Mouse (Mus musculus): ENCODE data around the gene Cd160. TPM values are rescaled to one million over a fixed set of nuclear protein-coding genes. Genes with fewer than 3 reads are reported as not detected.

Gene Cd160
- not detected for total RNA-seq (2018; cell fraction: chromatin; rRNA removed)
- not detected for total RNA-seq (2018; cell fraction: cytosol; rRNA removed)
- total RNA-seq (2018; cell fraction: nucleus; rRNA removed) = not detected
- polyA plus RNA-seq (2018) = 0.14 TPM in 1 of 3 replicates, not detected in the others

DNA sequence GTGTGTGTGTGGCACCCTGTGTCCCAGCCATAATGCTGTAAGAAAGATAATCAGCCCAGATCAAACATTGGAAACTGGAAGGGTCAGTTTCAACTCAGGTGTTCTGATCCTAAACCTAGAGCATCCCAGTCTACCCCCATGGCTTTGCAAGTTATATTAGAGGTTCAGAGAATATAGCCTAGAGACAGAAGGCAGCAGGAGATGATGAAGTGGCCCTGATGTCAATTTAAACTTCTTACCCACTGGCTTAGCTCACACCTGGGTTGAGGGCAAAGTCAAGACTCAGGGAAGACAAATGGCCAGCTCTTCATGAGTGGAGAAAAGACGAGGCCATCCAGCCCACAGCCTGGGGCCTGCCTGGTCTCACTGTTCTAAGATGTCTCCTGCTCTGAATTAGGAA, at the start of gene Cd160, which contains the start of gene Pdzk1:
TSS of gene Cd160 (minus strand) at position 368 of the 400 bp plus-strand sequence.
TSS of gene Pdzk1 (plus strand) at position 301 of the 400 bp plus-strand sequence.
- Histone ChIP-seq H3K36me3 (ENCODE audit: inconsistent target) (no peaks in the 10 kb centered on the region), H3K79me2 (ENCODE audit: inconsistent target) (no peaks in the 10 kb centered on the region), H3K27ac (no peak within 1 kb of the TSS), H3K4me3 (ENCODE audit: inconsistent target) (no peak within 1 kb of the TSS)
- WGBS (ENCODE audit: missing documents) = 83% methylated on average over 1 of the region's 1 CpGs

DNA sequence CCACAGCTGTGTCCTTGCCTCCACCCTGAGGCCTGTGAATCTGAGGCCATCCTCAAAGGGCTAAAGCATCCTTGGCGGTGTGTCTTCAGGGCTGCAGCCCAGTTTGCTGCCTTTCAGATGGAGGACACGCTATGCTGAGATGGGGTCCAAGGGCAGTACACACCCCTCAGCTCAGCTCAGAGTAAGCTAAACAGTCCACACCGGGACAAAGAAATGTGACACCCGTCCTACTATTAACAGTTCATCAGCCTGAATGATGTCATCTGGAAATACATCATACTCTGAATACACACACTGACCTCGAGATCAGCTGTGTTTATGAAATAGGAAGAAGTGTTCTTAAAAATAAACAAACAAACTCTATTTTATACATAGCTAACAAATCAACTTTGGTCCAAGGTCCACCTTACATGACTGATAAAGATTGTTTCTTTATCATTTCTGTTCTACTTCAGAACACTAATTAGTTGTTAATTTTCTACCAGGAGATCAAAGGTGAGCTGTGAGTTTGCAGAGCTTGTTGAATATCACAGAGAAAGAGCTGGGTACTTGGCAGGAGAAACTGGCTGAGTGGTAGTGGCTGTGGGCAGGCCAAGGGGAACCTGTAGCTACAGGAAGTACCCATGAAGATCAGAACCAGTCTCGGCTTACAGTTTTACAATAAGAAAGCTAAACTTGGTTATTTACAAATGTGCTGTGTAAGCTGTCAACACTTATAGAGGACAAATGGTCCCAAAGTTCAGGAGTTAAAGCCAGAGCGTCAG, 45.8 kb upstream of the Cd160 start:
- Histone ChIP-seq H3K27ac (no peak overlapping the region), H3K36me3 (ENCODE audit: inconsistent target) (peaks cover 66% of the 10 kb centered on the region), H3K79me2 (ENCODE audit: inconsistent target) (no peaks in the 10 kb centered on the region), H3K4me3 (ENCODE audit: inconsistent target) (no peak overlapping the region)
- 94% methylated on average over 7 of the region's 7 CpGs for WGBS (ENCODE audit: missing documents)

GRCm38 (mm10) chr3:96872501-96872900, 43.4 kb upstream of the Cd160 start:
- 94% methylated on average over 5 of the region's 8 CpGs for WGBS (ENCODE audit: missing documents)
- no peak overlapping the region for H3K27ac ChIP-seq
- no peaks in the 10 kb centered on the region for H3K79me2 ChIP-seq (ENCODE audit: inconsistent target)
- H3K36me3 ChIP-seq (ENCODE audit: inconsistent target) = peaks cover 67% of the 10 kb centered on the region
- H3K4me3 ChIP-seq (ENCODE audit: inconsistent target) = no peak overlapping the region

- 91% methylated on average over 8 of the region's 8 CpGs for WGBS (ENCODE audit: missing documents)
- H3K79me2 ChIP-seq (ENCODE audit: inconsistent target) = no peaks in the 10 kb centered on the region
- H3K27ac ChIP-seq = no peak overlapping the region
- H3K4me3 ChIP-seq (ENCODE audit: inconsistent target) = no peak overlapping the region
- H3K36me3 ChIP-seq (ENCODE audit: inconsistent target) = peaks cover 67% of the 10 kb centered on the region
Observed at GRCm38 (mm10) chr3:96871070-96871469, 41.9 kb upstream of the Cd160 start.

DNA sequence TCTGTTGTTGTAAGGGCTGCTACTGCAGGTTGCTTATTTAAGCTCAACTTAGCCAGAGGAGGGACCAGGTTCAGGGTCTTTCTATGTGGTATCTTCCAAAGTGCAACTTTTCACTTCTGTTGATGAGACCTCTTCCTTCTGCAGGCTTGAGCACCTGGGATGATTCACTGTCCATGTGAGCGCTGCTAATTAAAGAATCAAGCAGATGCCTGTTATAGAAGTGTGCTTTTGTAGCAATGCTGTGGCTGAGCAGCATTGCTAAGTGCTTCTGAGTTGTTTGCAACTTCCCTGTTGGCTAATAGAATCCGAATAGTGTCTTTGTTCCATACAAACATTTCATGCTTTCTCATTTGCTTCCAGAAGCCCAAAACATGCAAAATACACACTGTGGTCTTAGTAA, 41.1 kb upstream of the Cd160 start:
- WGBS (ENCODE audit: missing documents) = 94% methylated on average over 2 of the region's 2 CpGs
- Histone ChIP-seq H3K4me3 (ENCODE audit: inconsistent target) (no peak overlapping the region), H3K36me3 (ENCODE audit: inconsistent target) (peaks cover 63% of the 10 kb centered on the region), H3K79me2 (ENCODE audit: inconsistent target) (no peaks in the 10 kb centered on the region), H3K27ac (no peak overlapping the region)

- Histone ChIP-seq H3K36me3 (ENCODE audit: inconsistent target) (peaks cover 53% of the 10 kb centered on the region), H3K4me3 (ENCODE audit: inconsistent target) (no peak overlapping the region), H3K27ac (no peak overlapping the region), H3K79me2 (ENCODE audit: inconsistent target) (no peaks in the 10 kb centered on the region)
- 95% methylated on average over 7 of the region's 7 CpGs for WGBS (ENCODE audit: missing documents)
Observed at GRCm38 (mm10) chr3:96869091-96869490, 39.9 kb upstream of the Cd160 start.

- Histone ChIP-seq H3K79me2 (ENCODE audit: inconsistent target) (no peaks in the 10 kb centered on the region), H3K27ac (no peak overlapping the region), H3K36me3 (ENCODE audit: inconsistent target) (peaks cover 49% of the 10 kb centered on the region), H3K4me3 (ENCODE audit: inconsistent target) (no peak overlapping the region)
- 96% methylated on average over 8 of the region's 8 CpGs for WGBS (ENCODE audit: missing documents)
Observed at GRCm38 (mm10) chr3:96868566-96868965, 39.4 kb upstream of the Cd160 start.

GRCm38 (mm10) chr3:96867863-96868262, 38.7 kb upstream of the Cd160 start:
- Histone ChIP-seq H3K27ac (no peak overlapping the region), H3K36me3 (ENCODE audit: inconsistent target) (peaks cover 42% of the 10 kb centered on the region), H3K79me2 (ENCODE audit: inconsistent target) (no peaks in the 10 kb centered on the region), H3K4me3 (ENCODE audit: inconsistent target) (no peak overlapping the region)
- WGBS (ENCODE audit: missing documents) = 97% methylated on average over 3 of the region's 3 CpGs

DNA sequence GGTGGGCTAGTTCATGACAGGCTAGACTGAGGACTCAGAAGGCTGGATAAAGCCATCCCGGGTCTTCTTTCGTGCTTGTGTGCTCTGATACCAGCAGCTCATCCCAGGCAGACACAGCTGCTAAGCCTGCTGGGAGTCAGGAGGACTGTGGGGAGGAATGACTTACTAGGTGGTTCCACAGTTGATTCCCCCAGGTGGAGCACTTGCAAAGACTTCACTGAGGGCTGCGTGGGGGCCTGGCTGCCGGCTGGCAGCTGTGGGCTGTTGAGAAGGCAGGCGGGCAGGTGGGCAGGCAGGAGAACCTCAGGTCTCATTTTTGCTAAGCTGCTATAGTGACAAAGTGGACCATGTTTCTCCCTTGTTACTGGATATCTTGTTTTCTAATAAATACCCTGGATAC, 31.3 kb upstream of the Cd160 start:
- Histone ChIP-seq H3K4me3 (ENCODE audit: inconsistent target) (no peak overlapping the region), H3K79me2 (ENCODE audit: inconsistent target) (no peaks in the 10 kb centered on the region), H3K27ac (no peak overlapping the region), H3K36me3 (ENCODE audit: inconsistent target) (no peaks in the 10 kb centered on the region)
- 96% methylated on average over 5 of the region's 5 CpGs for WGBS (ENCODE audit: missing documents)

DNA sequence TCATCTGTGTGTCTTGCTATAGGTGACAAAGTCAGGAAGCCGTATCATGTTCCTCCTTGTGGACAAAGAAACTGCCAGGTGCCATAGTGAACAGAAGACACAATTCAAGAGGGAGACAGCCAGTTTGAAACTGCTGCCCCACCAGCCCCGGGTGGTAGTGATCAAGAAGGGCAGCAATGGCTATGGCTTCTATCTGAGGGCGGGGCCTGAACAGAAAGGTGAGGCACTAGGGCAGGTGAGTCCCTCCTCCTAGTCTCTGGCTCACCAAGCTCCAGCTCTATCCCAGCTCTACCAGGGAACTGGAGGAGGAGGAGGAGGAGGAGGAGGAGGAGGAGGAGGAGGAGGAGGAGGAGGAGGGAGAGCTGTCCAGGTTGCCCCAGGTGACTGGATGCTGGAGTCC, 26.7 kb upstream of the Cd160 start:
- no peaks in the 10 kb centered on the region for H3K79me2 ChIP-seq (ENCODE audit: inconsistent target)
- H3K27ac ChIP-seq = no peak overlapping the region
- 87% methylated on average over 3 of the region's 3 CpGs for WGBS (ENCODE audit: missing documents)
- H3K36me3 ChIP-seq (ENCODE audit: inconsistent target) = no peaks in the 10 kb centered on the region
- no peak overlapping the region for H3K4me3 ChIP-seq (ENCODE audit: inconsistent target)

- no peak overlapping the region for H3K4me3 ChIP-seq (ENCODE audit: inconsistent target)
- 77% methylated on average over 4 of the region's 4 CpGs for WGBS (ENCODE audit: missing documents)
- no peak overlapping the region for H3K27ac ChIP-seq
Observed at GRCm38 (mm10) chr3:96854376-96854775, 25.2 kb upstream of the Cd160 start.

GRCm38 (mm10) chr3:96852561-96852960, 23.4 kb upstream of the Cd160 start:
- Histone ChIP-seq H3K79me2 (ENCODE audit: inconsistent target) (no peaks in the 10 kb centered on the region), H3K36me3 (ENCODE audit: inconsistent target) (no peaks in the 10 kb centered on the region), H3K27ac (no peak overlapping the region), H3K4me3 (ENCODE audit: inconsistent target) (no peak overlapping the region)
- 83% methylated on average over 6 of the region's 6 CpGs for WGBS (ENCODE audit: missing documents)

More at GRCm38 (mm10) chr3:96854376-96854775, 25.2 kb upstream of the Cd160 start:
- Histone ChIP-seq H3K79me2 (ENCODE audit: inconsistent target) (no peaks in the 10 kb centered on the region), H3K36me3 (ENCODE audit: inconsistent target) (no peaks in the 10 kb centered on the region)

GRCm38 (mm10) chr3:96849168-96849727, 20.1 kb upstream of the Cd160 start:
- Histone ChIP-seq H3K79me2 (ENCODE audit: inconsistent target) (no peaks in the 10 kb centered on the region), H3K27ac (no peak overlapping the region), H3K4me3 (ENCODE audit: inconsistent target) (no peak overlapping the region), H3K36me3 (ENCODE audit: inconsistent target) (no peaks in the 10 kb centered on the region)
- WGBS (ENCODE audit: missing documents) = 100% methylated on average over 2 of the region's 2 CpGs

DNA sequence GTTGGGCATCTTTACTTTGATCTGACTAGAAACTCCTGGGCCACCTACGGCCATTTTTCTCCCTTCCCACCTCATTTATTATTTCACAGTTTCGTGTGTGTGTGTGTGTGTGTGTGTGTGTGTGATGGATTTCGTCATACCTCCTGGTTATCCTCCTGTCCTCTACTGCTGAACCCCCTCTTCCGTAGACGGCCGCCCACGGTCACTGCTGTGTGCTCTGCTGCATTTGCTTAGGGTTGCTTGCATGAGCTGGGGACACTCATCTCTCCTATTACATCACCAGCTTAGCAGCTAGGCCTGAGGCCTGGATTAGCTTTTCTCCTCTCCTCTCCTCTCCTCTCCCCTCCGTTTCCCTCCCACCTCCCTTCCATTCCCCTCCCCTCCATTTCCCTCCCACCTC, 19.3 kb upstream of the Cd160 start:
- H3K79me2 ChIP-seq (ENCODE audit: inconsistent target) = no peaks in the 10 kb centered on the region
- H3K36me3 ChIP-seq (ENCODE audit: inconsistent target) = no peaks in the 10 kb centered on the region
- no peak overlapping the region for H3K4me3 ChIP-seq (ENCODE audit: inconsistent target)
- H3K27ac ChIP-seq = no peak overlapping the region
- 65% methylated on average over 6 of the region's 8 CpGs for WGBS (ENCODE audit: missing documents)

DNA sequence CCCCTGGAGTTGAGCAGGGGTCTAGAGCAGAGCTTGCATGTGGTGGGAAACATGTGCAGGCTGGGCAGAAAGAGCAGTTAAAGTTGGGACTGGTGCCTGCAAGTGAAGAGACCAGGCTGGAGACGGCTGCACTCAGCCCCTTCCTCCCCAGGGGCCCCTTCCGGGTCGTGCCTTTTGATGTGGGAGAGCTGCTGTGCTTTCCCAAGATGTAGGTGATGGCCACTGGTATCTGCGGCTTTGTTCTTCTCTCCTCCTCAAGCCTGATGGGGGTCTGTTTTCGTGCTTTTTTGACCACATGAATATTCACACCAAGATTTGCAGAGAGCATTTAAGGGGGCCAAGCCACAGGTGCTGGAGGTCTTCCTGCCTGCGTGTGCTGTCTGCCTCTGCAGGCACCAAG, 18.5 kb upstream of the Cd160 start:
- H3K27ac ChIP-seq = no peak overlapping the region
- no peak overlapping the region for H3K4me3 ChIP-seq (ENCODE audit: inconsistent target)
- WGBS (ENCODE audit: missing documents) = 14% methylated on average over 6 of the region's 6 CpGs
- H3K79me2 ChIP-seq (ENCODE audit: inconsistent target) = no peaks in the 10 kb centered on the region
- no peaks in the 10 kb centered on the region for H3K36me3 ChIP-seq (ENCODE audit: inconsistent target)
